Mouse (Mus musculus) intestine, embryonic 14.5 days (tissue): ENCODE measurements at regions not wholly inside any gene's neighbourhood (a gene's known extent, or its start where the extent isn't known, plus 50 kb on each side); places are given as distances from the start of the nearest gene placed in this dataset.

Experiments used
- ATAC-seq: fragments of 200-750 bp; cut with Nextera tagmentation; replicated peaks from 2 replicates; pipeline ENCODE4 v1.8.0; 2017; ENCODE audit warnings: low read depth, moderate number of reproducible peaks, moderate TSS enrichment, moderate library complexity; ENCODE audit not compliant: low FRiP score, low TSS enrichment
- DNase-seq: peaks from one replicate; pipeline ENCODE4 v3.0.0-alpha.2; 2018; ENCODE audit warnings: low spot score
- H3K27ac ChIP-seq: fragments of 300-500 bp; sonication (generic); 2 replicates; pipeline ENCODE4 v1.5.1; 2014; ENCODE audit warnings: low read depth, mild to moderate bottlenecking, control low read depth
- H3K27me3 ChIP-seq: fragments of 300-500 bp; sonication (generic); replicated peaks from 2 replicates; pipeline ENCODE4 v1.6.1; 2014; ENCODE audit warnings: low read length, control low read depth; ENCODE audit not compliant: control insufficient read depth, insufficient read depth
- H3K36me3 ChIP-seq: fragments of 300-500 bp; sonication (generic); 2 replicates; pipeline ENCODE4 v1.6.1; 2014; ENCODE audit warnings: low read length, control low read depth; ENCODE audit not compliant: control insufficient read depth, insufficient read depth
- H3K4me1 ChIP-seq: fragments of 300-500 bp; sonication (generic); replicated peaks from 2 replicates; pipeline ENCODE4 v1.6.1; 2014; ENCODE audit warnings: low read length, control low read depth, mixed read lengths; ENCODE audit not compliant: control insufficient read depth, insufficient read depth
- H3K4me2 ChIP-seq: fragments of 300-500 bp; sonication (generic); 2 replicates; pipeline ENCODE4 v1.6.1; 2014; ENCODE audit warnings: low read length
- H3K4me3 ChIP-seq: fragments of 300-500 bp; sonication (generic); 2 replicates; pipeline ENCODE4 v1.5.1; 2014; ENCODE audit warnings: low read depth, low read length, control low read depth, mixed read lengths
- H3K9ac ChIP-seq: fragments of 300-500 bp; sonication (generic); 2 replicates; pipeline ENCODE4 v1.6.1; 2014; ENCODE audit warnings: mild to moderate bottlenecking, low read length
- H3K9me3 ChIP-seq: fragments of 300-500 bp; sonication (generic); 2 replicates; pipeline ENCODE4 v1.6.1; 2016; ENCODE audit warnings: low read length, control low read depth; ENCODE audit not compliant: control insufficient read depth
- WGBS: fragments of 180-500 bp; shearing (Covaris S2); extraction: QIAGEN DNeasy Blood & Tissue Kit; methylation state at CpG from one replicate; pipeline ENCODE4 v1.1.7; 2014; 5-methylcytosine and 5-hydroxymethylcytosine counted together

GRCm38 (mm10) chr10:53165036-53165435, 172.4 kb upstream of the Pln start:
- 76% methylated on average over 4 of the region's 4 CpGs for WGBS
- no peaks in the 10 kb centered on the region for H3K4me1 ChIP-seq
- no peak overlapping the region for H3K27ac ChIP-seq
- DNase-seq (no peak), ATAC-seq (no peak)
- H3K36me3 ChIP-seq: no peaks in the 10 kb centered on the region
- no peak overlapping the region for H3K4me3 ChIP-seq
- no peaks in the 10 kb centered on the region for H3K9me3 ChIP-seq
- H3K9ac ChIP-seq: no peak overlapping the region
- no peak overlapping the region for H3K4me2 ChIP-seq
- H3K27me3 ChIP-seq: no peaks in the 10 kb centered on the region

DNA sequence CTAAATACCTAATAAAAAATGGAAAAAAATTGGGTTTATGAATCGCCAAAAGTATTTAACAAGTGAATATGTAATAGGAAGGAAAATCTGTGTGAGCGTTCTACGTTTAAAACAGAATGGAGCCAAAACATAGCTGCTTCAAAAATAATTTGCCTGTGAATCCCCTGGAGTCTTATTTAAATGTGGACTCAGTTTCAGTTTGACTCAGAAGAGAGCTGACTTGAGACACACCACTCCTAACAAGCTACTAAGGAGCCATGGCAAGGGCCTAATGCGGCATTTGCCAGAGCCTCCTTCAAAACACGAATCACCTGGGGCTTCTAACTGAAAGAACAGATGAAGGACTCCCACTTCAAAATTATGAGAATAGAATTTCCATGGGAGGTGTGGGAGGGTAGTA, 169.7 kb upstream of the Pln start:
- no peak overlapping the region for H3K4me3 ChIP-seq
- DNase-seq (no peak), ATAC-seq (no peak)
- WGBS: 96% methylated on average over 5 of the region's 5 CpGs
- H3K36me3 ChIP-seq: no peaks in the 10 kb centered on the region
- no peak overlapping the region for H3K27ac ChIP-seq
- H3K4me1 ChIP-seq: no peaks in the 10 kb centered on the region
- no peaks in the 10 kb centered on the region for H3K9me3 ChIP-seq
- no peak overlapping the region for H3K4me2 ChIP-seq
- H3K27me3 ChIP-seq: no peaks in the 10 kb centered on the region
- H3K9ac ChIP-seq: no peak overlapping the region

DNA sequence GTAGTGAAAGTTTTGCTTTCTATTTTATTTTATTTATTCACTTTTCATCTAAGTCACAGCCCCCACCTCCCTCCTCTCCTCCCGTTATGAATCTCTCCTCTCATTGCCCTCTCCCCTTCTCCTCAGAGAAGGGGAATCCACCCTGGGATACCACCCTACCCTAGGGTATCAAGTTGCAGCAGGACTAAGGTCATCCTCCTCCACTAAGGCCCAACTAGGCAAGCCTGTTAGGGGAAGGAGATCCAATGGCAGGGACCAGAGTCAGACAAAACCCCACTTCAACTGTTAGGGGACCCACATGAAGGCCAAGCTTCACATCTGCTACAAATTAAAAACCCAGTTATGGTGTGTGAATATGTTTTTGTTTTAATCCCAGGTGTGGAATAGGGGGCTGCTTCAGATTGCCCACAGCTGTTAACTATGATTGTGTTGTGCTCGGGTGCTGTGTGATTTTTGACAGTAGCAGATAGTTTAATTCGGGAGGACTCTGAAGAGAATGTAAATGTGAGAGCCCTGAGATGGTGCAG, 163.4 kb upstream of the Pln start:
- no peaks in the 10 kb centered on the region for H3K27me3 ChIP-seq
- DNase-seq: no peak
- H3K4me2 ChIP-seq: no peak overlapping the region
- H3K9me3 ChIP-seq: no peaks in the 10 kb centered on the region
- no peak overlapping the region for H3K27ac ChIP-seq
- no peak for ATAC-seq
- no peak overlapping the region for H3K9ac ChIP-seq
- no peaks in the 10 kb centered on the region for H3K36me3 ChIP-seq
- H3K4me1 ChIP-seq: no peaks in the 10 kb centered on the region
- H3K4me3 ChIP-seq: no peak overlapping the region
- 66% methylated on average over 3 of the region's 3 CpGs for WGBS

DNA sequence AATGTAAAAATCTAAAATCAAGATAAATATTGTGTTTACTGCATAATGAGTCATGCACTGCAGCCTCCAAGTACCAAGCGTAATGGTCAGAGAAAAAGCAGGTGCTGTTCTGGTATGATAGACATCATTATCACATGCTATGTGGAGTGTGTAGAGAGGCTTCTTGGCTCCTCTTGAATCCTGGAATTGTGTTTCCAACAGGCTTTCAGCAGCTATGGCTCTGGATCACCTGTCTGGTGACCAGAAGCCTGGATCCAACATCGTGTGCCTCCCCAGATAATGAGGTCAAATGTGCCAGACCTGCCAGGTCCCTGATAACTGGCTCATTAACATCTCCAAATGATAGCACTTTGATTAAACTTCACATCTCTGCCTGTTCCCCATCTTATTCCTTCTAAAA, 161.5 kb upstream of the Pln start:
- Histone ChIP-seq H3K36me3 (no peaks in the 10 kb centered on the region), H3K4me1 (peaks cover 6% of the 10 kb centered on the region), H3K9ac (no peak overlapping the region), H3K9me3 (no peaks in the 10 kb centered on the region), H3K4me2 (no peak overlapping the region), H3K27me3 (no peaks in the 10 kb centered on the region), H3K27ac (no peak overlapping the region), H3K4me3 (no peak overlapping the region)
- whole genome bisulfite sequencing: 88% methylated on average over 2 of the region's 2 CpGs
- DNase-seq: no peak
- ATAC-seq: no peak

DNA sequence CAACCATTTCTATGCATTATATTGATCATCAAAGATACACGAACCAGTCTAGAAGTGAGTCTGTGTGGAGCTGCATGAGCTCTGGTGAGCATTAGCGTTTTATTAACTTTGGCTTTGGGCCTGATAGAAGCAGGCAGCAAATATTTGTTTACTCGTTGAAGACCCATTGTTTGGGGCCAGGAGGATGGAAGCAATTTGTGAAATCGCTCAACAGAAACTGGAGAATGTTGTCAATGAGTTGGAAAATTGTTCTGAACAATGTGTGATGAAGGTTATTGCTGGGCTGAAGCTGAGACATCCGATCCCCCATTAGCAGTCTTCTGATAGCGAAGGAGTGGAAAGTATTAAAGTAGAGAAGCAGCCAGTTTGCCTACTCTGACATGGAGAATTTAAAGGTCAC, 158.9 kb upstream of the Pln start:
- DNase-seq: no peak
- Histone ChIP-seq H3K4me1 (peaks cover 9% of the 10 kb centered on the region), H3K9ac (no peak overlapping the region), H3K9me3 (no peaks in the 10 kb centered on the region), H3K4me3 (no peak overlapping the region), H3K4me2 (no peak overlapping the region), H3K27ac (no peak overlapping the region), H3K27me3 (no peaks in the 10 kb centered on the region), H3K36me3 (no peaks in the 10 kb centered on the region)
- ATAC-seq: no peak
- 66% methylated on average over 6 of the region's 6 CpGs for WGBS

DNA sequence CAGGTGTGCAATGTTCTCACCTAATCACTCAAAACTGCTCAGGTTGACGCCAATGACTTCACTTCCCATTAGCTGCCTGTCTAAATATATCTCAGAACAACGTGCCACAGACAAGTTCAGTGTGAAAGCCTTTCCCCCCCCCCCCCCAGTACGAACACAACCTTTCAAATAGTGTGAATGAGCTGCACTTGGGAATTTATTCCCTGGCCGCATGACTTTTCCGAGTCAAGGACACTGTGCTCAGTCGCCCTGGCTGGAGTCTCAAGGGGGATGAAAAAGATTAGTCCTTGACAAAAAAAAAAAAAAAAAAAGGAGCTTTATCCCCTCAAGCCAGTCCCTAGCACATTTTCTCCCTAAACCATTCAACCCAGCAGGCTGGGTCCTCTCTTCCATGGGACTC, 158.4 kb upstream of the Pln start:
- ATAC-seq (no peak), DNase-seq (no peak)
- Histone ChIP-seq H3K9me3 (no peaks in the 10 kb centered on the region), H3K27me3 (no peaks in the 10 kb centered on the region), H3K4me2 (no peak overlapping the region), H3K36me3 (no peaks in the 10 kb centered on the region), H3K27ac (no peak overlapping the region), H3K4me3 (no peak overlapping the region), H3K4me1 (peaks cover 9% of the 10 kb centered on the region), H3K9ac (no peak overlapping the region)
- WGBS: 59% methylated on average over 6 of the region's 6 CpGs

DNA sequence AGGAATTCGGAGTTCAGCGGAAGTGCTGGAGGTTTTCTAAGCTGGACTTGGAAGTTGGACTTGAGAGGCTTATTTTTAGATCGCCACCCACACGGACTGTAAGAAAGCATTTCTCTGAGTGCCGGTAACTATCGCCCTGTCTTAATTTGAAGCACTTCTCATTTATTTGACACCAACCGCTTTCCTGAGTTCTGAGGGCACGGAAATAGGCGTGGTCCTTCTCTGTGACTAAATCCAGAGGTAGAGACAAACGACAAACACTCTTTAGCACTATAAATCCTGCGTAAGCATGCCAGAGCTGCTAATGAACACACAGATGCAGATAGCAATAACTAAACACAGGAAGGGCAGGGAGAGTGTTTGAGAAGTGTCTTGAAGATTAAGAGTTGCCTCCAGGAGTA, 156.7 kb upstream of the Pln start:
- DNase-seq (no peak), ATAC-seq (no peak)
- H3K4me1 ChIP-seq: peaks cover 9% of the 10 kb centered on the region
- peak overlapping the region; percentile 64 for H3K27ac ChIP-seq
- WGBS: 15% methylated on average over 11 of the region's 11 CpGs
- no peak overlapping the region for H3K4me3 ChIP-seq
- H3K9ac ChIP-seq: no peak overlapping the region
- H3K27me3 ChIP-seq: no peaks in the 10 kb centered on the region
- H3K9me3 ChIP-seq: no peaks in the 10 kb centered on the region
- H3K36me3 ChIP-seq: no peaks in the 10 kb centered on the region
- peak overlapping the region; percentile 39; the same call in 1 of the 2 replicates for H3K4me2 ChIP-seq

DNA sequence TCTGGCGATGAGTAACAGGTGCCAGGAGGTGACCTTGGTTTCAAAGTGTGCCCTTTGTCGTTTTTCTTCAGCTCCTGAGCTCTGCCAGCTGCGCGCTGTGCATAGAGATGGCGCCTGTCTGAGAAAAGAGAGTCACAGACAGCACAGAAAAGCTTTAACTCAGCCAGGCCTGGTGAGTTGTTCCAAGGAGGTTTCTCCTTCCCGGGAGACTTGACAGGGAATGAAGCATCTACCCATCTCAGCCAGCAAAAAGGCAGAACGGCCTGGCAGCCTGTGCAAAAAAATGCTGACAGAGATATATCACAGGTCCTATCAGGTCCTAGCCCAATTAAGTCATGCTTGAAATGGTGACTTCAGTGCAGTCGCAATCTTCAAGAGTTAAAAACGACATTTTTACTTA, 156.1 kb upstream of the Pln start:
- no peak overlapping the region; the same call in 1 of the 2 replicates for H3K4me2 ChIP-seq
- WGBS: 46% methylated on average over 9 of the region's 9 CpGs
- H3K27me3 ChIP-seq: no peaks in the 10 kb centered on the region
- H3K4me1 ChIP-seq: peaks cover 9% of the 10 kb centered on the region
- no peak overlapping the region for H3K4me3 ChIP-seq
- DNase-seq (no peak), ATAC-seq (no peak)
- H3K9ac ChIP-seq: no peak overlapping the region
- H3K36me3 ChIP-seq: no peaks in the 10 kb centered on the region
- no peaks in the 10 kb centered on the region for H3K9me3 ChIP-seq
- H3K27ac ChIP-seq: 0 out of 2 replicates have a peak overlapping the region, but pooled peaks have one; percentile 64

DNA sequence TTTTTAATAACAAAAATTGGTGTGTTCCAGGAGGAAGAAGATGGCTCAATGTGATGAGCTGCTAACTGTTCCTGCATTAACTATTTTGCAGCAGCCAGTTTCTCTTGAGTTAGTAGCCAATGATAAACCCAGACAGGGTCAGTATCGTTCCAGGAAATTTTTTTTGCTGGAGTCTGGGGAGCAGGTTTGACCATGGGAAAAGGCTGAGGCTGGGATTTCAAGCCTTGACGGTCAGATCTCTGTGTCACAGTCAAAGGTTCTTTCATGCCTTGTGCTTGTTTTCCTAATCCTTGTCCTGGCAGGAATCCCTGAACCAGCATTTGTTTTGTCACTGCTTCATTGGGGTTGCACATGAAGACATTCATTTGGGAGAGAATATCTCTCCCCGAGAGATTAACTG, 129.0 kb upstream of the Pln start:
- H3K4me2 ChIP-seq: no peak overlapping the region
- no peaks in the 10 kb centered on the region for H3K36me3 ChIP-seq
- WGBS: 92% methylated on average over 3 of the region's 3 CpGs
- no peaks in the 10 kb centered on the region for H3K27me3 ChIP-seq
- H3K9ac ChIP-seq: no peak overlapping the region
- no peak overlapping the region for H3K27ac ChIP-seq
- H3K4me3 ChIP-seq: no peak overlapping the region
- DNase-seq: no peak
- no peaks in the 10 kb centered on the region for H3K9me3 ChIP-seq
- ATAC-seq: no peak
- H3K4me1 ChIP-seq: no peaks in the 10 kb centered on the region
